Comparison of ENCODE assay signal across 8 mouse cellular contexts in genomic region chr11:79803006-79803405, GRCm38 (mm10).
DNase-seq lines count a peak whose midpoint lies in the region; ATAC-seq and TF ChIP-seq lines count a peak whose summit lies in the region.

No protein-coding gene starts in this region.

- H3K4me2 ChIP-seq in midbrain, postnatal 0 days (ENCODE audit: low read depth, low read length, poor library complexity, severe bottlenecking): no peak overlapping the region
- H3K4me2 ChIP-seq in midbrain, embryonic 15.5 days: no peak overlapping the region

- H3K9ac ChIP-seq in midbrain, postnatal 0 days (replicated peaks; ENCODE audit: low read length, poor library complexity, severe bottlenecking): no peak overlapping the region
- H3K9ac ChIP-seq in midbrain, embryonic 15.5 days: no peak overlapping the region

- TF ChIP-seq CTCF in midbrain, postnatal 0 days (IDR thresholded peaks at IDR 0.05): no peak

- H3K9me3 ChIP-seq in midbrain, postnatal 0 days (ENCODE audit: low read length): no peaks in the 10 kb centered on the region
- no peaks in the 10 kb centered on the region for H3K9me3 ChIP-seq in midbrain, embryonic 15.5 days

- peak; percentile 31 for DNase-seq in adrenal gland, adult 2 months
- no peak for DNase-seq in adrenal gland, adult 18-20 months (ENCODE audit: low spot score in 2 of 2)
- DNase-seq in midbrain, postnatal 0 days (ENCODE audit: low spot score): peak; percentile 60
- DNase-seq in heart, postnatal 14 days: peak; percentile 78 to 82
- peak; percentile 90 for DNase-seq in lung, postnatal 10 days
- DNase-seq in thymus, postnatal 25 days: no peak
- no peak for DNase-seq in spleen, postnatal 36 days (ENCODE audit: low spot score in 2 of 2)

- 61% methylated on average over 5 of the region's 5 CpGs for WGBS in midbrain, postnatal 0 days
- 76% methylated on average over 5 of the region's 5 CpGs for WGBS in midbrain, embryonic 15.5 days

- H3K36me3 ChIP-seq in midbrain, postnatal 0 days (ENCODE audit: insufficient read depth, low read length): no peaks in the 10 kb centered on the region
- no peaks in the 10 kb centered on the region for H3K36me3 ChIP-seq in midbrain, embryonic 15.5 days (replicated peaks)

- H3K27me3 ChIP-seq in midbrain, postnatal 0 days (ENCODE audit: insufficient read depth, low read length): no peaks in the 10 kb centered on the region
- no peaks in the 10 kb centered on the region for H3K27me3 ChIP-seq in midbrain, embryonic 15.5 days (replicated peaks)

- H3K4me1 ChIP-seq in midbrain, postnatal 0 days (ENCODE audit: insufficient read depth, low read length): no peaks in the 10 kb centered on the region
- H3K4me1 ChIP-seq in midbrain, embryonic 15.5 days: peaks cover 5% of the 10 kb centered on the region

- no peak overlapping the region for H3K27ac ChIP-seq in midbrain, postnatal 0 days (ENCODE audit: low read depth, low read length)
- H3K27ac ChIP-seq in midbrain, embryonic 15.5 days: no peak overlapping the region

- H3K4me3 ChIP-seq in midbrain, postnatal 0 days (ENCODE audit: low read depth, low read length): no peak overlapping the region
- no peak overlapping the region for H3K4me3 ChIP-seq in midbrain, embryonic 15.5 days

- intact Hi-C loops in heart, postnatal 14 days (cut with DNase I): no loop called here

- no peak for ATAC-seq in midbrain, postnatal 0 days (ENCODE audit: low FRiP score)
- no peak for ATAC-seq in midbrain, embryonic 15.5 days (replicated peaks)

Comparison
In these comparisons a context has a peak if more than half of its experiments do, and no peak if none do; other contexts are left out.
1. DNase-seq: peak in adrenal gland, adult 2 months (single experiment), midbrain, postnatal 0 days (single experiment), heart, postnatal 14 days (2 of 2) and lung, postnatal 10 days (single experiment); none in adrenal gland, adult 18-20 months (0 of 2), thymus, postnatal 25 days (single experiment) and spleen, postnatal 36 days (0 of 2).